Mouse (Mus musculus) liver, adult 2 months (tissue): ENCODE measurements around the gene Rbm45. TPM values are rescaled to one million over a fixed set of nuclear protein-coding genes. Genes with fewer than 3 reads are reported as not detected.

ENCODE experiments used
- DNase-seq: peaks from one replicate; pipeline ENCODE4 v3.0.0-alpha.2; 2011; ENCODE audit warnings: low read depth, low spot score; ENCODE audit errors: extremely low read depth
- H3K27ac ChIP-seq: fragments of 200-500 bp; replicated peaks from 2 replicates; pipeline ENCODE4 v1.5.1; 2012; ENCODE audit warnings: low read depth, mild to moderate bottlenecking, control low read depth, inconsistent platforms, low read length; ENCODE audit not compliant: insufficient read depth
- H3K27me3 ChIP-seq: fragments of 200-500 bp; 2 replicates; pipeline ENCODE4 v1.6.1; 2012; ENCODE audit warnings: mild to moderate bottlenecking, moderate library complexity, low read length, inconsistent platforms; ENCODE audit not compliant: control insufficient read depth, insufficient read depth
- H3K36me3 ChIP-seq: fragments of 200-500 bp; 2 replicates; pipeline ENCODE4 v1.6.1; 2012; ENCODE audit warnings: low read length, inconsistent platforms; ENCODE audit not compliant: control insufficient read depth, insufficient read depth
- H3K4me1 ChIP-seq: fragments of 200-500 bp; 2 replicates; pipeline ENCODE4 v1.6.1; 2011; ENCODE audit warnings: low read length; ENCODE audit not compliant: control insufficient read depth, insufficient read depth
- H3K4me3 ChIP-seq: fragments of 200-500 bp; 2 replicates; pipeline ENCODE4 v1.5.1; 2011; ENCODE audit warnings: low read depth, mild to moderate bottlenecking, control low read depth, low read length, moderate library complexity; ENCODE audit not compliant: insufficient read depth
- H3K79me2 ChIP-seq: fragments of 200-500 bp; 2 replicates; pipeline ENCODE4 v1.6.1; 2012; ENCODE audit warnings: inconsistent platforms, mild to moderate bottlenecking, low read length, moderate library complexity; ENCODE audit not compliant: control insufficient read depth, insufficient read depth
- H3K9ac ChIP-seq: fragments of 200-500 bp; 2 replicates; pipeline ENCODE4 v1.6.1; 2012; ENCODE audit warnings: low read depth, mild to moderate bottlenecking, control low read depth, inconsistent platforms, low read length
- CTCF ChIP-seq: fragments of 200-500 bp; IDR thresholded peaks from 2 replicates; pipeline ENCODE4 v1.5.1; 2011; ENCODE audit warnings: low read depth, low read length, control low read depth
- POLR2A ChIP-seq: fragments of 200-500 bp; IDR thresholded peaks from 2 replicates; pipeline ENCODE4 v1.6.1; 2011; ENCODE audit warnings: low read length, control low read depth; ENCODE audit not compliant: insufficient read depth; ENCODE audit errors: extremely low read depth
- WGBS: fragments of 180-500 bp; shearing (Covaris S2); methylation state at CpG from one replicate; pipeline ENCODE4 v1.1.7; 2018; 5-methylcytosine and 5-hydroxymethylcytosine counted together
- polyA plus RNA-seq: library from polyadenylated mRNA; depleted of rRNA; stranded (reverse); fragments of >200 nt; gene quantifications from 2 replicates; pipeline ENCODE4 v1.2.3, GENCODE M21; 2012; rRNA removed
- total RNA-seq: library from RNA; depleted of rRNA; stranded (reverse); fragments of >200 nt; gene quantifications from 2 replicates; pipeline ENCODE4 v1.2.3, GENCODE M21; 2014; rRNA removed

The Rbm45 gene
- 10.0 and 12.3 TPM in 2 replicates for total RNA-seq
- polyA plus RNA-seq, result 4.8 and 5.2 TPM in 2 replicates

DNA sequence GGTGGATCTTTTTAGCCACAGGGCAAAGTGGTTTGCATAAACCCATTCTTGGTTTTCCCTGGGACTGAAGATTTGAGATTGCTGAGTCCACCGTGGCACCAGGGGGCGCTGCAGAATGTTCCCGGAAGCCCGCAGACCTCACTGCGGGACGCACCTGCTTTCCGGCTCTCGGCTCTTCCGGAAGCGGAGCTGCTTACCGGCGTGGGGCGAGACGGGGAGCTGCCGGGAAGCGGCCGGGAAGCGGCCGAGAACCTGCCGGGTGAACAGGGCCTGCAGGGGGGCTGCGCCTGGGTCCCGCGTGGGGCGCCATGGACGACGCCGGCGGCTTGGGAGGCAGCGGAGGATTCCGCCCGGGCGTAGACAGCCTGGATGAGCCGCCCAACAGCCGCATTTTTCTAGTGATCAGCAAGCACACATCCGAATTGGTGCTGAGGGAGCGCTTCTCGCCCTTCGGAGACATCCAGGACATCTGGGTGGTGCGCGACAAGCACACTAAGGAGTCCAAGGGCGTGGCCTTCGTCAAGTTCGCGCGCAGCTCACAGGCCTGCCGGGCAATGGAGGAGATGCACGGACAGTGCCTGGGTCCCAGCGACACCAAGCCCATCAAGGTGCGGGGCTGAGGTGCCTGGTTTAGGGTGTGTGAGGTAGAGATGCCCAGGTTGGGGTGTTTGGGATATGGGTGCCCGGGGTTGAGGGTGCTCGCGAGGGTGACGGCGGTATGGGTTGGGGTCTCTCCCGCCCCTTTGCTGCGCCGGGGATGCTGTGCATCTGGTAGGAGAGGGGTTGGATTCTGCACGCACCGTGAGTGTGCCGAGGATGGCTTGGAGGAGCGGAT is at the start of gene Rbm45:
TSS of gene Rbm45 (plus strand) at position 164 of the 835 bp plus-strand sequence.
- Histone ChIP-seq H3K27me3 (no peaks in the 10 kb centered on the region), H3K9ac (peak within 1 kb of the TSS; percentile 75), H3K4me3 (peak within 1 kb of the TSS; percentile 86), H3K27ac (peak within 1 kb of the TSS; percentile 30; the same call in 1 of the 2 replicates), H3K4me1 (peaks cover 2% of the 10 kb centered on the region; the same call in 1 of the 2 replicates), H3K36me3 (peaks cover 11% of the 10 kb centered on the region; the same call in 1 of the 2 replicates), H3K79me2 (peaks cover 5% of the 10 kb centered on the region; the same call in 1 of the 2 replicates)
- peak; percentile 73 for DNase-seq
- WGBS, result 1% methylated on average over 61 of the region's 61 CpGs
- TF ChIP-seq POLR2A (peak; percentile 35; the same call in 1 of the 2 replicates), CTCF (peak; percentile 86)

GRCm38 (mm10) chr2:76320336-76320735 is 49.4 kb upstream of the Rbm45 start:
- Histone ChIP-seq H3K36me3 (no peaks in the 10 kb centered on the region), H3K4me1 (no peaks in the 10 kb centered on the region), H3K79me2 (no peaks in the 10 kb centered on the region), H3K27ac (no peak overlapping the region), H3K27me3 (no peaks in the 10 kb centered on the region), H3K9ac (no peak overlapping the region), H3K4me3 (no peak overlapping the region)
- DNase-seq, result no peak
- 88% methylated on average over 6 of the region's 6 CpGs for WGBS
- no peak for TF ChIP-seq CTCF
- TF ChIP-seq POLR2A, result no peak

- 79% methylated on average over 21 of the region's 21 CpGs for whole genome bisulfite sequencing
- TF ChIP-seq CTCF (no peak), POLR2A (no peak)
- no peaks in the 10 kb centered on the region for H3K4me1 ChIP-seq
- no peaks in the 10 kb centered on the region for H3K36me3 ChIP-seq
- H3K79me2 ChIP-seq, result no peaks in the 10 kb centered on the region
- DNase-seq, result no peak
- no peak overlapping the region for H3K27ac ChIP-seq
- H3K9ac ChIP-seq, result no peak overlapping the region
- H3K4me3 ChIP-seq, result no peak overlapping the region
- no peaks in the 10 kb centered on the region for H3K27me3 ChIP-seq
Observed at GRCm38 (mm10) chr2:76323185-76323875, 46.5 kb upstream of the Rbm45 start.

GRCm38 (mm10) chr2:76324463-76324862 is 45.3 kb upstream of the Rbm45 start:
- no peak for DNase-seq
- H3K27me3 ChIP-seq, result no peaks in the 10 kb centered on the region
- H3K27ac ChIP-seq, result no peak overlapping the region
- H3K79me2 ChIP-seq, result no peaks in the 10 kb centered on the region
- no peak overlapping the region for H3K4me3 ChIP-seq
- H3K9ac ChIP-seq, result no peak overlapping the region
- WGBS, result 82% methylated on average over 5 of the region's 5 CpGs
- no peaks in the 10 kb centered on the region for H3K4me1 ChIP-seq
- H3K36me3 ChIP-seq, result no peaks in the 10 kb centered on the region
- TF ChIP-seq CTCF, result no peak
- TF ChIP-seq POLR2A, result no peak

GRCm38 (mm10) chr2:76326161-76326560 is 43.6 kb upstream of the Rbm45 start:
- H3K4me1 ChIP-seq, result no peaks in the 10 kb centered on the region
- no peak overlapping the region for H3K27ac ChIP-seq
- TF ChIP-seq POLR2A, result no peak
- H3K27me3 ChIP-seq, result no peaks in the 10 kb centered on the region
- no peak for DNase-seq
- no peaks in the 10 kb centered on the region for H3K36me3 ChIP-seq
- 83% methylated on average over 3 of the region's 3 CpGs for WGBS
- no peak overlapping the region for H3K9ac ChIP-seq
- no peaks in the 10 kb centered on the region for H3K79me2 ChIP-seq
- no peak overlapping the region for H3K4me3 ChIP-seq
